10 mouse cellular contexts compared by ENCODE assay signal in genomic region chr2:129624246-129624918, GRCm38 (mm10). TPM values are rescaled to one million over a fixed set of nuclear protein-coding genes. Genes with fewer than 3 reads are reported as not detected.
DNase-seq lines count a peak whose midpoint lies in the region; ATAC-seq lines count a peak whose summit lies in the region.
"Had no signal": no experiment of that assay in that cellular context is flagged by ENCODE, and none has a peak within 500 bp of the region (broad histone marks: within the 10 kb centered on the region; RNA-seq: fewer than 3 reads in every experiment).

No protein-coding gene starts in this region.

- H3K4me1 ChIP-seq in heart, embryonic 12.5 days (replicated peaks) = peaks cover 22% of the 10 kb centered on the region
- H3K4me1 ChIP-seq in heart, embryonic 11.5 days (ENCODE audit: control insufficient read depth, insufficient read depth, low read length) = peaks cover 10% of the 10 kb centered on the region
- H3K4me1 ChIP-seq: stomach, embryonic 15.5 days had no signal

- H3K36me3 ChIP-seq in heart, embryonic 12.5 days = peaks cover 18% of the 10 kb centered on the region; the same call in 1 of the 2 replicates
- H3K36me3 ChIP-seq in heart, embryonic 11.5 days (ENCODE audit: control insufficient read depth, insufficient read depth, low read length) = no peaks in the 10 kb centered on the region

- no peak overlapping the region for H3K4me3 ChIP-seq in heart, embryonic 12.5 days
- H3K4me3 ChIP-seq in heart, embryonic 11.5 days (ENCODE audit: low read depth, low read length) = no peak overlapping the region
- H3K4me3 ChIP-seq: stomach, embryonic 15.5 days had no signal

- DNase-seq in brain, adult 2 months (ENCODE audit: low read depth, low spot score) = peak; percentile 62
- peak; percentile 40 for DNase-seq in heart, postnatal 4 days
- peak; percentile 59 for DNase-seq in lung, postnatal 10 days
- DNase-seq in adrenal gland, adult 8-10 months = no peak
- no peak for DNase-seq in adrenal gland, postnatal 4 days (ENCODE audit: low spot score in 2 of 2)
- DNase-seq in MN1 (ENCODE audit: low spot score) = no peak
- DNase-seq: liver, postnatal 0 days had no signal

- H3K9me3 ChIP-seq in heart, embryonic 12.5 days (replicated peaks) = no peaks in the 10 kb centered on the region
- H3K9me3 ChIP-seq in heart, embryonic 11.5 days (replicated peaks; ENCODE audit: control insufficient read depth, low read length) = no peaks in the 10 kb centered on the region
- H3K9me3 ChIP-seq: stomach, embryonic 15.5 days had no signal

- no peak overlapping the region for H3K9ac ChIP-seq in heart, embryonic 12.5 days
- no peak overlapping the region for H3K9ac ChIP-seq in heart, embryonic 11.5 days (ENCODE audit: low read depth, low read length)
- H3K9ac ChIP-seq: liver, postnatal 0 days; stomach, embryonic 15.5 days had no signal

- 68% methylated on average over 13 of the region's 13 CpGs for WGBS in heart, embryonic 12.5 days
- WGBS in heart, embryonic 11.5 days (ENCODE audit: insufficient replicate concordance) = 59% methylated on average over 13 of the region's 13 CpGs

- ATAC-seq in heart, embryonic 12.5 days (ENCODE audit: insufficient number of reproducible peaks, low FRiP score) = no peak; the same call in 1 of the 2 replicates
- no peak for ATAC-seq in heart, embryonic 11.5 days (replicated peaks; ENCODE audit: insufficient number of reproducible peaks, low FRiP score, low TSS enrichment)
- ATAC-seq: liver, postnatal 0 days had no signal

- H3K27ac ChIP-seq in heart, embryonic 12.5 days (ENCODE audit: poor library complexity, severe bottlenecking) = peak overlapping the region; percentile 31; the same call in 1 of the 2 replicates
- H3K27ac ChIP-seq in heart, embryonic 11.5 days (ENCODE audit: low read depth, low read length) = no peak overlapping the region
- H3K27ac ChIP-seq: stomach, embryonic 15.5 days had no signal

- no peak overlapping the region for H3K4me2 ChIP-seq in heart, embryonic 12.5 days
- no peak overlapping the region for H3K4me2 ChIP-seq in heart, embryonic 11.5 days
- H3K4me2 ChIP-seq: stomach, embryonic 15.5 days had no signal

- H3K27me3 ChIP-seq in heart, embryonic 12.5 days (replicated peaks) = no peaks in the 10 kb centered on the region
- no peaks in the 10 kb centered on the region for H3K27me3 ChIP-seq in heart, embryonic 11.5 days (ENCODE audit: control insufficient read depth, insufficient read depth, low read length)
- H3K27me3 ChIP-seq: stomach, embryonic 15.5 days had no signal

RNA-seq across cellular contexts. Expression of gene Sirpa, which starts 31.7 kb away (rescaled TPM):
- polyA plus RNA-seq in heart, embryonic 12.5 days (2016; fragmentation: Nextera tagmentation; extraction: Ambion mirVana) = 14.4 and 18.6 TPM in 2 replicates
- 13.0 and 15.7 TPM in 2 replicates for polyA plus RNA-seq in heart, embryonic 11.5 days (2014; fragmentation: Nextera tagmentation; extraction: Ambion mirVana)
- 10 to 100 TPM; 22.4 to 23.0 TPM for total RNA-seq in heart, postnatal 4 days (2021)
- total RNA-seq in adrenal gland, adult 8-10 months (2022) = 10 to 100 TPM; 58.4 to 75.6 (median 70.1) TPM
- total RNA-seq in adrenal gland, postnatal 4 days (2021) = 10 to 100 TPM; 76.8 to 79.1 TPM

Comparison
In these comparisons a context has a peak if more than half of its experiments do, and no peak if none do; other contexts are left out.
1. DNase-seq: peak in brain, adult 2 months (single experiment), heart, postnatal 4 days (single experiment) and lung, postnatal 10 days (single experiment); none in adrenal gland, adult 8-10 months (single experiment), adrenal gland, postnatal 4 days (0 of 2) and MN1 (single experiment).